Mouse (Mus musculus) bone marrow, adult 2 months (tissue): ENCODE measurements around the gene Phldb2.

Experiments used
- CTCF ChIP-seq: fragments of 200-500 bp; IDR thresholded peaks from 2 replicates; pipeline ENCODE4 v1.5.1; 2011; ENCODE audit warnings: low read length, control low read depth; ENCODE audit not compliant: control insufficient read depth, insufficient read depth
- POLR2A ChIP-seq: fragments of 200-500 bp; IDR thresholded peaks from 2 replicates; pipeline ENCODE4 v1.6.1; 2011; ENCODE audit warnings: low read depth, mild to moderate bottlenecking, control low read depth, low read length, borderline replicate concordance; ENCODE audit not compliant: control insufficient read depth

DNA sequence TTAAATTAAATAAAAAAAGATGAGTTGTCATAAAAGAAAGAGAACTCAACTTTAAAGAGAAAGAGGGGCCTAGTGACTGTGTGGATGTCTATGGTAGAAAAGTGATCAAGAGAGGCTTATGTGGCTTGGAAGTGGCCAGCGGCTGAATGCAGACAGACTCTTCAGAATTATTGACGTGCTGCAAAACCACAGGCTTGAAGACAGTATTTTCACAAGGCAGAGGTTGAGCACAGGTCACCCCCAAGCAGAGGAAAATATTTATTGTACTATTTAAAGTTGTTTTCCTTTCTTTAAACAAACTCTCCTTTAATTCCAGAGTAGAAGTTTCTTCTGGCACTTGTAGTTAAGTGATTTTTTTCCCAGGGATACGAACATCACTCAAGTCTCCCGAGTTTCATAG lies 63.8 kb downstream of the Phldb2 start:
- TF ChIP-seq CTCF (no peak), POLR2A (no peak)
